Mouse (Mus musculus): ENCODE results near the gene Hivep3. TPM values are rescaled to one million over a fixed set of nuclear protein-coding genes. Genes with fewer than 3 reads are reported as not detected.
A peak's percentile ranks its signal among the peaks of the same experiment; 100 is the strongest.

The Hivep3 gene
- polyA plus RNA-seq (2017; shearing (Covaris generic)): 10 to 100 TPM; 21.0 to 25.2 TPM

- peak; percentile 96 for ATAC-seq
Observed at GRCm38 (mm10) chr4:119733184-119733880, at the start of gene Hivep3. TSS of gene Hivep3 (plus strand) at chr4:119733784.

- no peak for ATAC-seq
Observed at GRCm38 (mm10) chr4:119685746-119686145, 47.8 kb upstream of the Hivep3 start.

GRCm38 (mm10) chr4:119698339-119698738, 35.2 kb upstream of the Hivep3 start:
- no peak for ATAC-seq

GRCm38 (mm10) chr4:119701269-119701954, 32.2 kb upstream of the Hivep3 start:
- ATAC-seq: no peak

- ATAC-seq: no peak
Observed at GRCm38 (mm10) chr4:119703965-119704364, 29.6 kb upstream of the Hivep3 start.

- no peak for ATAC-seq
Observed at GRCm38 (mm10) chr4:119707326-119707725, 26.3 kb upstream of the Hivep3 start.

GRCm38 (mm10) chr4:119707751-119708150, 25.8 kb upstream of the Hivep3 start:
- ATAC-seq: no peak

- ATAC-seq: no peak
Observed at GRCm38 (mm10) chr4:119710208-119710607, 23.4 kb upstream of the Hivep3 start.

GRCm38 (mm10) chr4:119717443-119717842, 16.1 kb upstream of the Hivep3 start:
- no peak for ATAC-seq

GRCm38 (mm10) chr4:119721531-119721930, 12.1 kb upstream of the Hivep3 start:
- no peak for ATAC-seq

- no peak for ATAC-seq
Observed at GRCm38 (mm10) chr4:119726074-119726473, 7.5 kb upstream of the Hivep3 start.

GRCm38 (mm10) chr4:119727871-119728270, 5.7 kb upstream of the Hivep3 start:
- no peak for ATAC-seq

GRCm38 (mm10) chr4:119733942-119734341, 358 bp downstream of the Hivep3 start:
- no peak for ATAC-seq

GRCm38 (mm10) chr4:119734352-119734751, 768 bp downstream of the Hivep3 start:
- no peak for ATAC-seq

GRCm38 (mm10) chr4:119738641-119739040, 5.1 kb downstream of the Hivep3 start:
- ATAC-seq: peak; percentile 90

GRCm38 (mm10) chr4:119739301-119740062, 5.9 kb downstream of the Hivep3 start:
- ATAC-seq: no peak

- no peak for ATAC-seq
Observed at GRCm38 (mm10) chr4:119748341-119748740, 14.8 kb downstream of the Hivep3 start.

- ATAC-seq: no peak
Observed at GRCm38 (mm10) chr4:119750157-119750556, 16.6 kb downstream of the Hivep3 start.

GRCm38 (mm10) chr4:119750681-119751211, 17.2 kb downstream of the Hivep3 start:
- ATAC-seq: no peak

GRCm38 (mm10) chr4:119751408-119752006, 17.9 kb downstream of the Hivep3 start:
- no peak for ATAC-seq

GRCm38 (mm10) chr4:119759574-119760233, 26.1 kb downstream of the Hivep3 start:
- no peak for ATAC-seq

GRCm38 (mm10) chr4:119760820-119761219, 27.2 kb downstream of the Hivep3 start:
- ATAC-seq: no peak

Data from activated CD4-positive, CD25-positive, alpha-beta regulatory T cell, adult 4 months (primary cell).